Mouse (Mus musculus) heart, embryonic 15.5 days (tissue): ENCODE data around the gene Ccdc110. TPM values are rescaled to one million over a fixed set of nuclear protein-coding genes. Genes with fewer than 3 reads are reported as not detected.

ENCODE experiments used
- ATAC-seq: fragments of 200-750 bp; cut with Nextera tagmentation; replicated peaks from 2 replicates; pipeline ENCODE4 v1.8.0; 2017; ENCODE audit warnings: low read depth, moderate TSS enrichment; ENCODE audit not compliant: insufficient number of reproducible peaks, insufficient read depth, low FRiP score
- H3K27ac ChIP-seq: fragments of 300-500 bp; sonication (generic); 2 replicates; pipeline ENCODE4 v1.5.1; 2015; ENCODE audit warnings: mild to moderate bottlenecking, inconsistent platforms
- H3K27me3 ChIP-seq: fragments of 300-500 bp; sonication (generic); 2 replicates; pipeline ENCODE4 v1.6.1; 2015; ENCODE audit warnings: inconsistent platforms
- H3K36me3 ChIP-seq: fragments of 300-500 bp; sonication (generic); 2 replicates; pipeline ENCODE4 v1.6.1; 2015; ENCODE audit warnings: mild to moderate bottlenecking, inconsistent platforms
- H3K4me1 ChIP-seq: fragments of 300-500 bp; sonication (generic); replicated peaks from 2 replicates; pipeline ENCODE4 v1.6.1; 2015; ENCODE audit warnings: inconsistent platforms
- H3K4me2 ChIP-seq: fragments of 300-500 bp; sonication (generic); 2 replicates; pipeline ENCODE4 v1.6.1; 2015; ENCODE audit warnings: inconsistent platforms, mild to moderate bottlenecking, moderate library complexity
- H3K4me3 ChIP-seq: fragments of 300-500 bp; sonication (generic); 2 replicates; pipeline ENCODE4 v1.5.1; 2015; ENCODE audit warnings: mild to moderate bottlenecking, inconsistent platforms
- H3K9ac ChIP-seq: fragments of 300-500 bp; sonication (generic); 2 replicates; pipeline ENCODE4 v1.6.1; 2015; ENCODE audit warnings: mild to moderate bottlenecking, inconsistent platforms
- H3K9me3 ChIP-seq: fragments of 300-500 bp; sonication (generic); replicated peaks from 2 replicates; pipeline ENCODE4 v1.6.1; 2016; ENCODE audit warnings: inconsistent platforms
- WGBS: fragments of 180-500 bp; shearing (Covaris S2); methylation state at CpG from one replicate; pipeline ENCODE4 v1.1.7; 2015; ENCODE audit warnings: mixed read lengths; 5-methylcytosine and 5-hydroxymethylcytosine counted together
- polyA plus RNA-seq: library from polyadenylated mRNA; unstranded; fragments of >200 nt; fragmentation: Nextera tagmentation; extraction: Ambion mirVana; gene quantifications from 2 replicates; pipeline ENCODE4 v1.2.1, GENCODE M21; 2015

The Ccdc110 gene
- polyA plus RNA-seq, 1 experiment from 2014 or later: not detected

DNA sequence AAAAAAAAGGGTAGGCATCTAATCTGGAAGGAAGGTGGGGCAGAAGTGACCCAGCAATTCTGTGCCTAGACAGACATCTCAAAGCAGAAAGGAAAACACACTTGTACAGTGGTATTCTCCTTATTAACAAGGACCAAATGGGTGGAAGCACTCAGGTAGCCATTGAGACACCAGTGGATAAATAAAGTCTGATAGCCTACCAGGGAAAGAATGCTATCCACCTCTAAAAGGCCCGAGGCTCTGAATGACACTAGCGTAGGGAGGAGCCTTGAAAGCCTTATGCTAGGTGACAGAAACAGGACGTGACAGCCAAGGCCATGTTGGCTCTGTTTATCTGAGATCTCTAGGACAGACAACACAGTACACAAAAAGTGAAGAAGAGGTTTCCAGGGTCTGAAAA is 17.9 kb upstream of the Ccdc110 start:
- no peaks in the 10 kb centered on the region for H3K9me3 ChIP-seq
- H3K9ac ChIP-seq: no peak overlapping the region
- peaks cover 5% of the 10 kb centered on the region; the same call in 1 of the 2 replicates for H3K4me1 ChIP-seq
- H3K4me3 ChIP-seq: no peak overlapping the region
- H3K27me3 ChIP-seq: no peaks in the 10 kb centered on the region
- no peak for ATAC-seq
- 62% methylated on average over 3 of the region's 3 CpGs for WGBS
- no peak overlapping the region for H3K4me2 ChIP-seq
- H3K27ac ChIP-seq: peak overlapping the region; percentile 32
- H3K36me3 ChIP-seq: peaks cover 26% of the 10 kb centered on the region

DNA sequence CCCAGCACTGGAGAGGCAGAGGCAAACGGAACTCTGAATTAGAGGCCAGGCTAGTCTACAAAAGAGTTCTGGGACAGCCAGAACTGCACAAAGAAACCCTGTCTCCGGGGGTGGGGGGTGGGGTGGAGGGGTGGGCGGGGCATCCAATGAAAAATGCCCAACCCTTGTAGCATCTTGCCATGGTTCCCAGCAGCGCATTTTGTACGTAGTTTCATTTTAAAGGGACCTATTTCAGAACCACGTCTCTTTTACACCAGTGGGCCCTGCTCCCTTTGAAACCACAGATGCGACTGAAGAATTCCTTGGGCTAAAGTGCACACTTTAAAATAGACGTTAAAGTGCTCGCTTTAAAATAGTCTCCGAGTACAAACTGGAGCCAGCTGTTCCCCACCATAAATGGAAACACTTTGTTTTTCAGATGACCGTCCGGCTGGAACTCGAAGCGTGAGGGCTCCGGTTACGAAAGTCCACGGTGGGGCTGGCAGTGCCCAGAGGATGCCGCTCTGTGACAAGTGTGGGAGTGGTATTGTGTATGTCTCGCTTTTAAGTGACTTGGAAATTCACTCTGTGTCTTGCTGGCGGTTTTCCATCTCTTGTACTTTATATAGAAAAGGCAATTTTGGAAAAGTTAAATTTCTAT is 17.3 kb upstream of the Ccdc110 start:
- Histone ChIP-seq H3K4me2 (peak overlapping the region; percentile 37), H3K4me3 (peak overlapping the region; percentile 14; the same call in 1 of the 2 replicates), H3K27ac (peak overlapping the region; percentile 32), H3K9ac (no peak overlapping the region), H3K36me3 (peaks cover 26% of the 10 kb centered on the region), H3K4me1 (peaks cover 5% of the 10 kb centered on the region; the same call in 1 of the 2 replicates), H3K9me3 (no peaks in the 10 kb centered on the region), H3K27me3 (no peaks in the 10 kb centered on the region)
- 53% methylated on average over 20 of the region's 20 CpGs for WGBS
- no peak for ATAC-seq

DNA sequence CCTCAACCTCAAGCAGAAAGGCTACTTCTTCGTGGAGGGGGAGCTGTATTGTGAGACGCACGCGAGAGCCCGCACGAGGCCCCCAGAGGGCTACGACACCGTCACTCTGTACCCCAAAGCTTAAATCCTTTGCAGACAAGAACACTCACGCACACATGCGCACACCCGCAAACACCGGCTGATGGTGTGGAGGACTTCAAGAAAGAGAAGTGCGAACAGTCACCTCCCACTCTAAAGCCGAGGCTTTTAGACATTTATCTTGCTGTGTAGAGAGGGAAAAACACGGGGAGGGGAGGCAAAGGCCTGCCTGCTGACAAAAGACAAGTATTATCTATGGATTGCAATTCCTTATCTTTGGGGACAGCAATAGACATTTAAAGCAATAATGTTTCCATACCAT is 15.5 kb upstream of the Ccdc110 start:
- peaks cover 5% of the 10 kb centered on the region; the same call in 1 of the 2 replicates for H3K4me1 ChIP-seq
- H3K4me3 ChIP-seq: no peak overlapping the region
- no peak overlapping the region for H3K9ac ChIP-seq
- WGBS: 68% methylated on average over 15 of the region's 15 CpGs
- H3K9me3 ChIP-seq: no peaks in the 10 kb centered on the region
- H3K27me3 ChIP-seq: no peaks in the 10 kb centered on the region
- H3K36me3 ChIP-seq: peaks cover 23% of the 10 kb centered on the region
- no peak overlapping the region for H3K4me2 ChIP-seq
- ATAC-seq: no peak
- H3K27ac ChIP-seq: no peak overlapping the region

GRCm38 (mm10) chr8:45920392-45920791 is 14.0 kb upstream of the Ccdc110 start:
- no peak for ATAC-seq
- Histone ChIP-seq H3K4me1 (peaks cover 5% of the 10 kb centered on the region; the same call in 1 of the 2 replicates), H3K4me2 (no peak overlapping the region), H3K27me3 (no peaks in the 10 kb centered on the region), H3K27ac (no peak overlapping the region), H3K36me3 (peaks cover 17% of the 10 kb centered on the region), H3K4me3 (no peak overlapping the region), H3K9ac (no peak overlapping the region), H3K9me3 (no peaks in the 10 kb centered on the region)
- 78% methylated on average over 7 of the region's 7 CpGs for WGBS

GRCm38 (mm10) chr8:45922116-45922515 is 12.3 kb upstream of the Ccdc110 start:
- 91% methylated on average over 7 of the region's 7 CpGs for WGBS
- Histone ChIP-seq H3K4me3 (no peak overlapping the region), H3K27ac (no peak overlapping the region), H3K27me3 (no peaks in the 10 kb centered on the region), H3K9me3 (no peaks in the 10 kb centered on the region), H3K9ac (no peak overlapping the region), H3K4me1 (no peaks in the 10 kb centered on the region), H3K4me2 (no peak overlapping the region), H3K36me3 (peaks cover 7% of the 10 kb centered on the region)
- ATAC-seq: no peak

DNA sequence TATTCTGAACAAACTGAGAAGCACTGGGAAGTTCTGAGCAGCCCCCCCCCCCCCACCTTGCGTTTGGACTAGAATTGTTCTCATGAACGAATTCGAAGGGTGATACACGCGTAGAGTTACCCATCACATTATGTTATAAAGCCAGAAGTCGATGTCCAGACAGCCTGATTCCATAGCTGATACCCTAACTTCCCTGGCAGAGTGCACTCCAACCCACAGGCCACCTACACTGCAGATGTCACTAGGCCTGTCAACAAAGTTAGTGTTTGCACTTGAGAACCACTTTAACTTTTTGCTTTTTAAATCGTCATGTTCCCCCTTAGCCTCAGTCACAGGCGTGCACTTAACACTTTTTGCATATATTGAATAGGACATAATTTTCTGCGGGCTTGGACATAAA is 2.6 kb downstream of the Ccdc110 start:
- no peaks in the 10 kb centered on the region for H3K27me3 ChIP-seq
- peaks cover 5% of the 10 kb centered on the region for H3K4me1 ChIP-seq
- H3K4me2 ChIP-seq: no peak overlapping the region
- no peak for ATAC-seq
- H3K36me3 ChIP-seq: no peaks in the 10 kb centered on the region
- no peak overlapping the region for H3K4me3 ChIP-seq
- no peak overlapping the region for H3K9ac ChIP-seq
- H3K9me3 ChIP-seq: no peaks in the 10 kb centered on the region
- WGBS: 83% methylated on average over 9 of the region's 9 CpGs
- H3K27ac ChIP-seq: no peak overlapping the region

- Histone ChIP-seq H3K36me3 (no peaks in the 10 kb centered on the region), H3K27me3 (no peaks in the 10 kb centered on the region), H3K4me2 (no peak overlapping the region), H3K4me3 (no peak overlapping the region), H3K9ac (no peak overlapping the region), H3K4me1 (no peaks in the 10 kb centered on the region; the same call in 1 of the 2 replicates), H3K27ac (no peak overlapping the region), H3K9me3 (no peaks in the 10 kb centered on the region)
- no peak for ATAC-seq
- WGBS: 85% methylated on average over 4 of the region's 4 CpGs
These were observed 11.9 kb downstream of the Ccdc110 start for GRCm38 (mm10) chr8:45946283-45946682.

GRCm38 (mm10) chr8:45950622-45951021 is 16.2 kb downstream of the Ccdc110 start:
- H3K36me3 ChIP-seq: no peaks in the 10 kb centered on the region
- no peaks in the 10 kb centered on the region for H3K9me3 ChIP-seq
- H3K27ac ChIP-seq: no peak overlapping the region
- 55% methylated on average over 2 of the region's 2 CpGs for WGBS
- no peak overlapping the region for H3K9ac ChIP-seq
- no peak overlapping the region for H3K4me2 ChIP-seq
- no peaks in the 10 kb centered on the region for H3K4me1 ChIP-seq
- no peak for ATAC-seq
- H3K4me3 ChIP-seq: no peak overlapping the region
- no peaks in the 10 kb centered on the region for H3K27me3 ChIP-seq

GRCm38 (mm10) chr8:45970894-45971293 is 36.5 kb downstream of the Ccdc110 start:
- WGBS: 92% methylated on average over 12 of the region's 12 CpGs
- Histone ChIP-seq H3K36me3 (no peaks in the 10 kb centered on the region; the same call in 1 of the 2 replicates), H3K4me2 (no peak overlapping the region), H3K27ac (no peak overlapping the region), H3K9me3 (no peaks in the 10 kb centered on the region), H3K27me3 (no peaks in the 10 kb centered on the region), H3K9ac (no peak overlapping the region), H3K4me3 (no peak overlapping the region), H3K4me1 (peaks cover 8% of the 10 kb centered on the region)
- ATAC-seq: no peak

- WGBS: 68% methylated on average over 8 of the region's 8 CpGs
- H3K9ac ChIP-seq: no peak overlapping the region
These were observed 39.6 kb downstream of the Ccdc110 start for GRCm38 (mm10) chr8:45973988-45974505.

DNA sequence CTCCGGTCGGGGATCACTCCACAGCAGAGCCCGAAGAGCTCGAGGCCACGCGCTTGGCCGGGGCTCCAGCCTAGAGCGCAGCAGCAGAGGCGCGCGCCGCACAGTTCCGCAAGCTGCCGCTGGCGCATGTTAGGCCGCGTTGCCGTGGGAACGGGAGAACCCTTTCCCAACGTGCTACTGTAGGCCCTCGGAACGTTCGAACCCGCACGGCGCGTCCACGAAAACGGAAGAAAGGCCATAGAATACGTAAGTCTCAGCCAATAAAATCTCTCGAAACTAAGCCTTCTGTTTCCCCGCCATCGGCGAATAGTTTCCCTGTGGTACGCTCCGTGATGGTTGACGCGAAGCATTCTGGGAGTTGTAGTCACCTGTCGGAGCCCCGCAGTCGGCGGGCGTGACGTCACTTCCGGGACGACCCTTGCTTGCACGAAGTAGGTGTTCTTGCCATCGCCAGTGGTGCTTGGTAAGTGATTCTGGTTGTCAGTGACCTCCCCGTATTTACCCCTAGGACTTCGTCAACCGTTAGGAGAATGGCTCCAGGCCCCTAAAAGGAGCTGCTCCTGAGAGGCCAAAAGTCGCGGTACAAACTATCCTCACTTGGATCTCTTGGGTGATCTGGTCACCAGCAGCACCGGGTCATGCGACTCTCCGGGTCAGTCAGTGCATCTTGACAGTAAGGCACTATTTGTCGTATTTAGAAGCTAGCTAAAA is 40.9 kb downstream of the Ccdc110 start, which contains the start of the genes 1700029J07Rik and Ufsp2:
1700029J07Rik (minus strand) TSS at position 127 of the 711 bp plus-strand sequence.
Ufsp2 (plus strand) TSS at position 403 of the 711 bp plus-strand sequence.
- H3K4me3 ChIP-seq: peak within 1 kb of the TSS; percentile 59
- ATAC-seq: peak; percentile 96
- WGBS: under 1% methylated on average over 57 of the region's 57 CpGs
- peak within 1 kb of the TSS; percentile 68 for H3K4me2 ChIP-seq
- peaks cover 13% of the 10 kb centered on the region for H3K4me1 ChIP-seq
- peak within 1 kb of the TSS; percentile 78 for H3K27ac ChIP-seq
- peak within 1 kb of the TSS; percentile 64 for H3K9ac ChIP-seq
- H3K36me3 ChIP-seq: peaks cover 15% of the 10 kb centered on the region; the same call in 1 of the 2 replicates
- no peaks in the 10 kb centered on the region for H3K27me3 ChIP-seq
- H3K9me3 ChIP-seq: no peaks in the 10 kb centered on the region

More at GRCm38 (mm10) chr8:45973988-45974505, 39.6 kb downstream of the Ccdc110 start:
- Histone ChIP-seq H3K4me3 (peak overlapping the region; percentile 59; the same call in 1 of the 2 replicates), H3K9me3 (no peaks in the 10 kb centered on the region), H3K27me3 (no peaks in the 10 kb centered on the region), H3K27ac (no peak overlapping the region; the same call in 1 of the 2 replicates), H3K4me2 (peak overlapping the region; percentile 68), H3K4me1 (peaks cover 13% of the 10 kb centered on the region), H3K36me3 (peaks cover 8% of the 10 kb centered on the region; the same call in 1 of the 2 replicates)
- no peak for ATAC-seq
